ENCODE assay signal across 21 mouse cellular contexts in the genomic region with DNA sequence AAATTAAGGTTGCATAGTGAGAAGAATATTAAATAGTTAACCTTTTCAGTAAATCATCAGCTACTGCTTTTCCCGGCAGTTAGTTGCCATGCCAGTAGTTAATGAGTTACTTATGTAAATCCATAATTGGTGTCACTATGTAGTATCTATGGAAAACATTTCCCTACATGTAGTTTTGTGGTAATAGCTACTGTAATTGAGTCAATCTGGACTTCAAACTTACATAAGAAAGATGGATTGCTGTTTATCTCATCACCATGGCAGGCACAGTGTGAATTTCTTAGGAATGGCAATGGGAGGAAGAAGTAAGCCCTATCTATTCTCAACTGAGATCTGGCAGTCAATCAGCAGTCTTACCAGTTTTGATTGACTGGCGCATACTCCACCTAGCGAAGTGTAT. TPM values are rescaled to one million over a fixed set of nuclear protein-coding genes. Genes with fewer than 3 reads are reported as not detected.
"Had no signal": no experiment of that assay in that cellular context is flagged by ENCODE, and none has a peak within 500 bp of the region (broad histone marks: within the 10 kb centered on the region; RNA-seq: fewer than 3 reads in every experiment).

No protein-coding gene starts in this region.

- H3K4me1 ChIP-seq: limb, embryonic 12.5 days; limb, embryonic 15.5 days; midbrain, embryonic 12.5 days; midbrain, embryonic 15.5 days; neural tube, embryonic 12.5 days; neural tube, embryonic 15.5 days had no signal

- H3K9ac ChIP-seq: limb, embryonic 12.5 days; limb, embryonic 15.5 days; liver, embryonic 14.5 days; liver, postnatal 0 days; lung, embryonic 14.5 days; midbrain, embryonic 12.5 days; midbrain, embryonic 15.5 days; neural tube, embryonic 12.5 days; neural tube, embryonic 15.5 days had no signal

- H3K9me3 ChIP-seq: limb, embryonic 12.5 days; limb, embryonic 15.5 days; midbrain, embryonic 12.5 days; midbrain, embryonic 15.5 days; neural tube, embryonic 12.5 days; neural tube, embryonic 15.5 days had no signal

- H3K4me2 ChIP-seq: limb, embryonic 12.5 days; limb, embryonic 15.5 days; liver, embryonic 11.5 days; lung, embryonic 14.5 days; midbrain, embryonic 12.5 days; midbrain, embryonic 15.5 days; neural tube, embryonic 12.5 days; neural tube, embryonic 15.5 days had no signal

- ATAC-seq: liver, postnatal 0 days; lung, postnatal 0 days; midbrain, embryonic 15.5 days had no signal

- H3K27ac ChIP-seq: limb, embryonic 12.5 days; limb, embryonic 15.5 days; liver, embryonic 14.5 days; macrophage; midbrain, embryonic 12.5 days; midbrain, embryonic 15.5 days; neural tube, embryonic 12.5 days; neural tube, embryonic 15.5 days had no signal

- H3K36me3 ChIP-seq: limb, embryonic 12.5 days; limb, embryonic 15.5 days; midbrain, embryonic 12.5 days; midbrain, embryonic 15.5 days; neural tube, embryonic 12.5 days; neural tube, embryonic 15.5 days had no signal

- H3K27me3 ChIP-seq: limb, embryonic 12.5 days; limb, embryonic 15.5 days; midbrain, embryonic 12.5 days; midbrain, embryonic 15.5 days; neural tube, embryonic 12.5 days; neural tube, embryonic 15.5 days had no signal

- DNase-seq: kidney, adult 18-20 months; kidney, postnatal 25 days; left cerebral cortex, postnatal 4 days; liver, postnatal 0 days; lung, embryonic 14.5 days; right cerebral cortex, postnatal 25 days; thymus, adult 18-20 months; thymus, postnatal 36 days had no signal

- H3K4me3 ChIP-seq: limb, embryonic 12.5 days; limb, embryonic 15.5 days; midbrain, embryonic 12.5 days; midbrain, embryonic 15.5 days; neural tube, embryonic 12.5 days; neural tube, embryonic 15.5 days had no signal

RNA-seq across cellular contexts. Expression of a gene that starts 15.5 kb away (rescaled TPM):
- total RNA-seq: megakaryocyte, adult 5-6 weeks had no signal
- polyA plus RNA-seq: limb, embryonic 12.5 days; liver, embryonic 11.5 days; liver, embryonic 14.5 days; liver, postnatal 0 days; lung, embryonic 14.5 days; lung, postnatal 0 days; macrophage; testis, adult 2 months; urinary bladder, adult 2 months had no signal
